Mouse (Mus musculus) C2C12 (cell line): ENCODE data around the gene 2310057M21Rik.

Source experiments
- CTCF ChIP-seq: IDR thresholded peaks from one replicate; pipeline ENCODE4 v1.5.1; 2011; ENCODE audit not compliant: control insufficient read depth, insufficient read depth, insufficient read length
- FOSL1 ChIP-seq: IDR thresholded peaks from one replicate; pipeline ENCODE4 v1.8.0; 2011; ENCODE audit warnings: mild to moderate bottlenecking, low read length; ENCODE audit not compliant: poor library complexity, insufficient read depth, severe bottlenecking
- MYOD1 ChIP-seq: IDR thresholded peaks from one replicate; pipeline ENCODE4 v1.6.1; 2011; ENCODE audit warnings: low read depth; ENCODE audit not compliant: control insufficient read depth, insufficient read length
- MYOG ChIP-seq: IDR thresholded peaks from one replicate; pipeline ENCODE4 v1.6.1; 2011; ENCODE audit not compliant: control insufficient read depth, insufficient read length; ENCODE audit errors: extremely low read depth
- USF1 ChIP-seq: IDR thresholded peaks from one replicate; pipeline ENCODE4 v1.6.1; 2011; ENCODE audit warnings: low read depth, mild to moderate bottlenecking, control low read depth, moderate library complexity

GRCm38 (mm10) chr7:131411221-131411940, 48.8 kb upstream of the 2310057M21Rik start:
- no peak for TF ChIP-seq CTCF
- no peak for TF ChIP-seq FOSL1
- TF ChIP-seq MYOG, result no peak
- TF ChIP-seq USF1, result no peak
- no peak for TF ChIP-seq MYOD1
